Mouse (Mus musculus) spleen, adult 18-20 months (tissue): ENCODE data around the gene 1700012B09Rik.

Experiments used
- DNase-seq, 2 experiments: peaks; one replicate each; pipeline ENCODE4 v3.0.0; 2022; ENCODE audit warnings: mixed read lengths in 2 of 2

The 1700012B09Rik gene

GRCm38 (mm10) chr9:14728365-14728764, 42.5 kb downstream of the 1700012B09Rik start:
- DNase-seq, result no peak

- DNase-seq, result no peak
These were observed 44.2 kb downstream of the 1700012B09Rik start for GRCm38 (mm10) chr9:14726629-14727028.

- no peak for DNase-seq
These were observed 44.8 kb downstream of the 1700012B09Rik start for GRCm38 (mm10) chr9:14726005-14726404.

GRCm38 (mm10) chr9:14724755-14725420, 45.9 kb downstream of the 1700012B09Rik start:
- DNase-seq, result no peak

- DNase-seq, result no peak
These were observed 49.2 kb downstream of the 1700012B09Rik start for GRCm38 (mm10) chr9:14721610-14722009.

DNA sequence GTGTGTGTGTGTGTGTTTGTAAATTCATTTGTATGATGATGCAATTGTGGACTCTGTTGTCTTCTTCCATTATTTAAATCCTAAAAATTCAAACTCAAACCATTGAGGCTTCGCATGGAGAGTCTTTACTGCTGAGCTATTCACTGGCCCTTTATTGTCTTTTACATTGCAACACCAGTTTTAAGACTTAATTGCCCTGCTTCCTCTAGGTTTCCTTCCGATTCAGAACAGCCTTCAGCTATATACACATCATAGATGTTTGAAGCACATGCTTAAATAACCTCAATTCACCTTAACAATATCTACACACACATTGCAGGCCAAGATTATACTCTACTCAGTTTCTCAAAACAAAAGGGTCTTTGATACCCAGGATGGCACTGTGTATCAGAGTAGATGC, 50.4 kb downstream of the 1700012B09Rik start:
- DNase-seq, result no peak

DNA sequence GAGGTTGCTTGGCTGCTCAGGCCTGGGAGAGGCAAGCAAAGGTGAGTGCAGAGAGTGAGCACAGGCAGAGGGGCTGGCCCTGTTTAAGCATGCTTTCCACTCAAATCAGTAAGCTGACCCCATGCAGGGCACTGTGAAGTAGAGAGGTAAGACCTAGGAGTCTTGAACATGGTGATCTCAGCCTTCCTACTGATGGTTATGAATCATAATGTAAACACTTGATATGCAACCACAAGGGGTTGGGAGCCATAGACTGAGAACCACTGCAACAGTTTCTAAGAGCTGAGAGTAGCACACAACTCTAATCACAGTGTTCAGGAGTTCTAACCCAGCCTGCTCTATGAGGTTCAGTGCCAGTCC, 52.5 kb downstream of the 1700012B09Rik start:
- DNase-seq, result no peak

DNA sequence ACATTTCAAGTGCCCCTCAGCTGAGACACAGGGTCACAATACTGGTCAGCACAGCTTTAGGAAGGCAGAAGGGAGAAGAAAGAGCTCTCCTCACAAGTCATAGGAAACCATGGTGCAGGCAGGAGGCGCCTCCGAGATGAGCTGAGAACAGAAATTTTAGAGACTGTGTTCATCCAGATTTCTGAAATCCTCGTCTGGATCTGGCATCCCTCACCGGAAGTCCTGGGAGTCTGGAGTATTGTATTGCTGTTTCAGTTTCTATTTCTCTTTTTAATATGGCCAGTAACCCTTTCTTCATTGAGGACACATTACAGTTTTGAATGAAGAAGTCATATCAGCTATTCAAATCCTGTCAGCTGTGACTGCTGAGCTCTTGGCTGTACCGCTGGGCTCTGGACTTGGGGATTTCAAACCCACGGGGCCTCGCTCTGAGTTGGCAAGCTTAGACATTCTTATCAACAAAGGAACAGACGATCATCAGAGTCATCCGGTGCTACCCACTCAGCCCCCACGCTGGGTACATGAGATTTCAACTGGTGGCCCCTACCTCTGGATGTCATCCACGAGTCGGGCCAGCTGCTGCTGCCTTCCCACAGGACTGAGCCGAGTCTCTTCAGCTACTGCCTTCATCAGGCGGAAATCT, 53.0 kb downstream of the 1700012B09Rik start:
- DNase-seq, result no peak

- DNase-seq, result no peak
These were observed 55.6 kb downstream of the 1700012B09Rik start for GRCm38 (mm10) chr9:14715258-14715657.

DNA sequence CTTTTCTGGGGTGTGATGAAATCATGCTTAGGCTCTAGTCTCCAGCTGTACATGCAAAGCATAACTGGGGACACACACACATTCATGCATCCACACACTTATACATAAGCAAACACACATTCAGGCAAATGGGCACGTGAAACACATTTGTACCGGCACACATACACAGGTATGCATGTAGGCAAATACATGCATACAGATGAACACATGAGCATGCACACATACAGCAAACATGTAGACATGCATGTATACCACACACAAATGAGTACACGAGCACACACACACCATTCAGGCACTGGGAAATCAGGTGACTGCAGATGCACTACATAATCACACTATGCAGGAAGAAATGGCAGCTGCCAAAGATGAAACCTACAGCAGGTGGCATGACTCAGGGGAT, 59.9 kb downstream of the 1700012B09Rik start:
- no peak for DNase-seq
